Mouse (Mus musculus) ES-E14 (cell line): ENCODE measurements around the gene Dok4. TPM values are rescaled to one million over a fixed set of nuclear protein-coding genes. Genes with fewer than 3 reads are reported as not detected.

Experiments
- DNase-seq: peaks from one replicate; pipeline ENCODE4 v3.0.0-alpha.2; 2013; ENCODE audit warnings: low read depth, low spot score
- H3K27ac ChIP-seq: 2 replicates; pipeline ENCODE4 v1.5.1; 2012; ENCODE audit warnings: low read depth, mild to moderate bottlenecking, low read length, moderate library complexity, mixed read lengths; ENCODE audit not compliant: poor library complexity, insufficient read depth, severe bottlenecking
- H3K36me3 ChIP-seq: 2 replicates; pipeline ENCODE4 v1.6.1; 2012; ENCODE audit warnings: mild to moderate bottlenecking, low read length, moderate library complexity, mixed read lengths; ENCODE audit not compliant: control insufficient read depth, poor library complexity, insufficient read depth, severe bottlenecking
- H3K4me1 ChIP-seq, 2 experiments: fragments of 150-350 bp in 1 of 2; sonication (generic) in 1 of 2; 2 replicates each; pipeline ENCODE4 v1.6.1; 2012; ENCODE audit warnings: low read length in 2 of 2, mild to moderate bottlenecking in 1 of 2, mixed read lengths in 1 of 2; ENCODE audit not compliant: control insufficient read depth in 2 of 2, insufficient read depth in 2 of 2, poor library complexity in 1 of 2
- H3K4me3 ChIP-seq, 2 experiments: fragments of 150-350 bp in 1 of 2; sonication (generic) in 1 of 2; 2 replicates each; pipeline ENCODE4 v1.5.1; 2012; ENCODE audit warnings: low read length in 2 of 2, low read depth in 1 of 2, mild to moderate bottlenecking in 1 of 2, mixed read lengths in 1 of 2; ENCODE audit not compliant: insufficient read depth in 1 of 2, poor library complexity in 1 of 2, severe bottlenecking in 1 of 2
- H3K9ac ChIP-seq: 2 replicates; pipeline ENCODE4 v1.6.1; 2012; ENCODE audit warnings: low read depth, mild to moderate bottlenecking, low read length, mixed read lengths; ENCODE audit not compliant: poor library complexity, insufficient read depth, severe bottlenecking
- H3K9me3 ChIP-seq: fragments of 150-350 bp; sonication (generic); 2 replicates; pipeline ENCODE4 v1.6.1; 2012; ENCODE audit warnings: low read depth, mild to moderate bottlenecking, low read length; ENCODE audit not compliant: control insufficient read depth, insufficient read depth
- CHD2 ChIP-seq: IDR thresholded peaks from 2 replicates; pipeline ENCODE4 v1.6.1; 2014; ENCODE audit warnings: mild to moderate bottlenecking, low read depth, low read length, inconsistent platforms
- HCFC1 ChIP-seq: IDR thresholded peaks from 2 replicates; pipeline ENCODE4 v1.6.1; 2012; ENCODE audit warnings: low read length, inconsistent platforms, borderline replicate concordance; ENCODE audit not compliant: insufficient read depth
- MAFK ChIP-seq: IDR thresholded peaks from 2 replicates; pipeline ENCODE4 v1.6.1; 2014; ENCODE audit warnings: mild to moderate bottlenecking, low read depth, low read length, inconsistent platforms; ENCODE audit not compliant: insufficient read depth
- ZC3H11A ChIP-seq: IDR thresholded peaks from 2 replicates; pipeline ENCODE4 v1.6.1; 2012; ENCODE audit warnings: low read depth, mild to moderate bottlenecking, inconsistent platforms, low read length, borderline replicate concordance
- ZNF384 ChIP-seq: IDR thresholded peaks from 2 replicates; pipeline ENCODE4 v1.6.1; 2012; ENCODE audit warnings: low read depth, low read length, inconsistent platforms
- in situ Hi-C, 2 experiments: fragments of 600-800 bp; cut with MboI; formaldehyde crosslinking; loops; one replicate each; pipeline ENCODE4 v1.15.1; 2025; ENCODE audit warnings: low sequenced_read_pairs in 2 of 2, inconsistent platforms in 1 of 2; ENCODE audit not compliant: unreplicated experiment in 2 of 2
- total RNA-seq: library from RNA; depleted of rRNA; stranded (reverse); fragments of 300-350 nt; gene quantifications from 2 replicates; pipeline ENCODE4 v1.2.3, GENCODE M21; 2012

The Dok4 gene
- total RNA-seq, 1 experiment: 4.9 TPM

DNA sequence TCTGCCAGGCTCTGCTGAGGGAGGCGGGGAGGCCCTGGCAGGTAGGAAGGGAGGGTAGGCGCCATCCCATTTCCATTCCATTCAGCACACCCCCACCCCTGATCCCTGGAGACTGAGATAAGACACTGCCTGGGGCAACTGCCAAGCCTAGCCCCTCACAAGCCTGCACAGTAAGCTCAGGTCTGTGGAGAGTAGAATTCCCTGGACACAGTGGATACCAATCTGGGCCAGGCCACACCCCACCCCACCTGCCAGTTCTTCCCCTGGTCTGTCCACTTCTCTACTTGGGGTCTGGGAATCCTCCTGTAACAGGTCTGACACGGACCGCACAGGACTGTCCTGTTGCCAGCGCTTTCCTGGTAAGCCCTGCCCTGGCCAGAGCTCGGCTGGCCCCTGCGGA, 7.0 kb downstream of the Dok4 start:
- TF ChIP-seq ZNF384 (no peak), CHD2 (no peak), ZC3H11A (no peak), MAFK (no peak), HCFC1 (no peak)
- no peak overlapping the region for H3K4me3 ChIP-seq
- peaks cover 0 to 16% of the 10 kb centered on the region in 2 experiments; a peak in 1 of 4 replicates for H3K4me1 ChIP-seq
- no peak overlapping the region for H3K9ac ChIP-seq
- peaks cover 23% of the 10 kb centered on the region for H3K36me3 ChIP-seq
- H3K27ac ChIP-seq: no peak overlapping the region
- no peaks in the 10 kb centered on the region for H3K9me3 ChIP-seq
- in situ Hi-C loops: no loop called here
- no peak for DNase-seq

GRCm38 (mm10) chr8:94866921-94867320, 9.2 kb downstream of the Dok4 start:
- no peak overlapping the region for H3K9ac ChIP-seq
- in situ Hi-C loops: no loop called here
- H3K4me1 ChIP-seq: peaks cover 0 to 20% of the 10 kb centered on the region in 2 experiments; a peak in 1 of 4 replicates
- H3K9me3 ChIP-seq: no peaks in the 10 kb centered on the region
- TF ChIP-seq ZNF384 (no peak), CHD2 (no peak), HCFC1 (no peak), MAFK (no peak), ZC3H11A (no peak)
- H3K4me3 ChIP-seq: no peak overlapping the region
- no peak for DNase-seq
- no peak overlapping the region for H3K27ac ChIP-seq
- peaks cover 39% of the 10 kb centered on the region for H3K36me3 ChIP-seq

- TF ChIP-seq ZC3H11A (no peak), MAFK (no peak), CHD2 (no peak), ZNF384 (no peak), HCFC1 (no peak)
- Histone ChIP-seq H3K9me3 (no peaks in the 10 kb centered on the region), H3K9ac (no peak overlapping the region), H3K4me1 (peaks cover 0 to 16% of the 10 kb centered on the region in 2 experiments; a peak in 2 of 4 replicates), H3K27ac (no peak overlapping the region), H3K36me3 (peaks cover 50% of the 10 kb centered on the region), H3K4me3 (no peak overlapping the region)
- in situ Hi-C loops: no loop called here
- no peak for DNase-seq
Observed at GRCm38 (mm10) chr8:94865292-94865691, 10.8 kb downstream of the Dok4 start.

GRCm38 (mm10) chr8:94863897-94864673, 12.0 kb downstream of the Dok4 start:
- no peak for DNase-seq
- Histone ChIP-seq H3K4me1 (peaks cover 0 to 20% of the 10 kb centered on the region in 2 experiments; a peak in 2 of 4 replicates), H3K36me3 (peaks cover 53% of the 10 kb centered on the region), H3K4me3 (no peak overlapping the region), H3K27ac (no peak overlapping the region), H3K9ac (no peak overlapping the region), H3K9me3 (no peaks in the 10 kb centered on the region)
- TF ChIP-seq HCFC1 (no peak), MAFK (no peak), CHD2 (no peak), ZNF384 (no peak), ZC3H11A (no peak)
- in situ Hi-C loops: no loop called here
